Comparison of ENCODE assay signal across 13 mouse cellular contexts in the genomic region with DNA sequence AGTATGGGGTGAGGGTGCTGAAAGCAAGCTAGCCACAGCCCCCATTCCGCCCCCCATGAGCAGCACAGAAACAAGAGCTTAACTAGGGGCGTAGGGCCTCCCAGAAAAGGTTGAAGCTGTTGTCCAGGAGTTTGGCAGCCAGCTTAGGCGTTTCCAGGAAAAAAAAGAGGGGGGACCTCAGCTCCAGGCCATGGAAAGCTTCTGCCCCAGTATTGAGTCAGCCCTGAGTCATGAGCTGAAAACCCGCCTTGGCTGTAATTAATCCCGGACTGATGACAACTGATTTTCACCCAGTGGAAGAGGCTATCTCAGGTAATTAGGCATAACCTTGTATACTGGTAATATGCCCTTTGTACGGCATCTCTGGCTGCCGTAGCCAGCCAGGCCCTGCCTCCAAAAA.
DNase-seq lines count a peak whose midpoint lies in the region; ATAC-seq and TF ChIP-seq lines count a peak whose summit lies in the region.
"Had no signal": no experiment of that assay in that cellular context is flagged by ENCODE, and none has a peak within 500 bp of the region (broad histone marks: within the 10 kb centered on the region; RNA-seq: fewer than 3 reads in every experiment).

No protein-coding gene starts in this region.

- no peaks in the 10 kb centered on the region for H3K9me3 ChIP-seq in stomach, postnatal 0 days (ENCODE audit: control insufficient read depth, low read length)
- H3K9me3 ChIP-seq: liver, embryonic 13.5 days had no signal

- peak; percentile 28 for DNase-seq in gastrocnemius, postnatal 25 days
- DNase-seq in gastrocnemius, postnatal 14 days = no peak
- peak; percentile 50 for DNase-seq in urinary bladder, postnatal 14 days (ENCODE audit: low spot score)
- no peak for DNase-seq in urinary bladder, postnatal 10 days (ENCODE audit: low spot score)
- peak; percentile 20 for DNase-seq in brain, embryonic 14.5 days (ENCODE audit: low read depth)
- peak; percentile 46 for DNase-seq in stomach, postnatal 0 days (ENCODE audit: low spot score)
- DNase-seq in frontal cortex, postnatal 25 days (ENCODE audit: low spot score in 2 of 2) = no peak
- no peak for DNase-seq in lung, postnatal 14 days
- DNase-seq: gastrocnemius, postnatal 10 days; kidney, adult 9 months; liver, embryonic 13.5 days had no signal

- no peak for TF ChIP-seq POLR2A in brain, embryonic 14.5 days (IDR thresholded peaks at IDR 0.05; ENCODE audit: borderline replicate concordance, extremely low read depth, insufficient read depth, insufficient read length, poor library complexity, severe bottlenecking)

- H3K36me3 ChIP-seq in stomach, postnatal 0 days (ENCODE audit: control insufficient read depth, insufficient read depth, low read length) = no peaks in the 10 kb centered on the region
- H3K36me3 ChIP-seq: liver, embryonic 13.5 days had no signal

- no peaks in the 10 kb centered on the region for H3K4me1 ChIP-seq in stomach, postnatal 0 days (replicated peaks; ENCODE audit: control insufficient read depth, insufficient read depth)
- H3K4me1 ChIP-seq: liver, embryonic 13.5 days had no signal

- no peak overlapping the region; the same call in 1 of the 2 replicates for H3K27ac ChIP-seq in stomach, postnatal 0 days (replicated peaks)
- H3K27ac ChIP-seq: layer of hippocampus, adult 2 months; liver, embryonic 13.5 days; macrophage had no signal

- no peak for TF ChIP-seq EP300 in stomach, postnatal 0 days (optimal IDR thresholded peaks at IDR 0.05)

- no peak overlapping the region for H3K9ac ChIP-seq in stomach, postnatal 0 days (ENCODE audit: low read length)
- H3K9ac ChIP-seq: liver, embryonic 13.5 days had no signal

- no peak overlapping the region for H3K4me2 ChIP-seq in stomach, postnatal 0 days (replicated peaks; ENCODE audit: low read depth)
- H3K4me2 ChIP-seq: liver, embryonic 13.5 days had no signal

- 48% methylated on average over 7 of the region's 7 CpGs for WGBS in stomach, postnatal 0 days

- intact Hi-C loops in gastrocnemius, postnatal 14 days (cut with DNase I; ENCODE audit: low total_unique reads) = no loop called here

- ATAC-seq in stomach, postnatal 0 days (ENCODE audit: low FRiP score, low TSS enrichment) = peak; percentile 62

- no peaks in the 10 kb centered on the region for H3K27me3 ChIP-seq in stomach, postnatal 0 days (ENCODE audit: control insufficient read depth, insufficient read depth, low read length)
- H3K27me3 ChIP-seq: liver, embryonic 13.5 days had no signal

- H3K4me3 ChIP-seq in stomach, postnatal 0 days (ENCODE audit: low read depth, low read length) = no peak overlapping the region
- H3K4me3 ChIP-seq: layer of hippocampus, adult 2 months; liver, embryonic 13.5 days had no signal

- TF ChIP-seq CTCF in brain, embryonic 14.5 days (IDR thresholded peaks at IDR 0.05; ENCODE audit: borderline replicate concordance, extremely low read depth, insufficient read depth, insufficient read length) = no peak
- TF ChIP-seq CTCF in stomach, postnatal 0 days (IDR thresholded peaks at IDR 0.05; ENCODE audit: low read depth) = no peak

Comparison
In these comparisons a context has a peak if more than half of its experiments do, and no peak if none do; other contexts are left out.
1. DNase-seq: peak in gastrocnemius, postnatal 25 days (single experiment), urinary bladder, postnatal 14 days (single experiment), brain, embryonic 14.5 days (single experiment) and stomach, postnatal 0 days (single experiment); none in gastrocnemius, postnatal 14 days (single experiment), urinary bladder, postnatal 10 days (single experiment), frontal cortex, postnatal 25 days (0 of 2) and lung, postnatal 14 days (single experiment).